Mouse (Mus musculus): ENCODE results near the gene Ywhah. TPM values are rescaled to one million over a fixed set of nuclear protein-coding genes. Genes with fewer than 3 reads are reported as not detected.
"Not testable (repeated sequence)": the region's sequence is repeated elsewhere in the genome, so short reads cannot be mapped to it uniquely, and the experiment has no call there.

The Ywhah gene
- total and polyA plus RNA-seq, 3 experiments, result 63.3 to 320 (median 188) TPM

DNA sequence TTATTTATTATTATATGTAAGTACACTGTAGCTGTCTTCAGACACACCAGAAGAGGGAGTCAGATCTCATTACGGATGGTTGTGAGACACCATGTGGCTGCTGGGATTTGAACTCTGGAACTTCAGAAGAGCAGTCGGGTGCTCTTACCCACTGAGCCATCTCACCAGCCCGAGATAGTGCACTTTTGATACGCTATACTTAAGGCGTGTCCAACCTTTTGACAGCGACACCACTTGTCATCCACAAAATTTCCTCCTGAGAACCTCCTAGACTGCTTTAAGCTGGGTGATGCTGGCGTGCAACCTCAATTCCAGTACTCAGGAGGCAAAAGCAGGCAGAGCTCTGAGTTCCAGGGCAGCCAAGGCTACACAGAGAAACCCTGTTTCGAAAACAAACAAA lies 15.0 kb downstream of the Ywhah start:
- H3K79me2 ChIP-seq (replicated peaks; ENCODE audit: control insufficient read depth, extremely low read depth, insufficient read depth, poor library complexity, severe bottlenecking); H3K36me3 ChIP-seq (replicated peaks in 1 of 2; ENCODE audit: control insufficient read depth in 1 of 2, insufficient read depth in 1 of 2, low read length in 1 of 2); H3K4me2 ChIP-seq (ENCODE audit: insufficient read depth, low read depth, poor library complexity, severe bottlenecking); H3K9me3 ChIP-seq (replicated peaks; ENCODE audit: low read length); H3K9ac ChIP-seq (ENCODE audit: insufficient read depth, low read depth); H3K27me3 ChIP-seq (replicated peaks); DNase-seq (ENCODE audit: extremely low read depth); H3K4me3 ChIP-seq (replicated peaks in 1 of 3; ENCODE audit: low read depth in 2 of 3, low read length in 2 of 3, poor library complexity in 1 of 3); dilution Hi-C loops (cut with MboI; ENCODE audit: extremely low pct_ligation_motif_present, extremely low pct_unique_long_range_greater_than_20kb, low sequenced_read_pairs); H3K27ac ChIP-seq (ENCODE audit: insufficient read depth, low read depth): not testable (repeated sequence)
- TF ChIP-seq CTCF (conservative IDR thresholded peaks at IDR 0.05 in 1 of 2, IDR thresholded peaks at IDR 0.05 in 1 of 2; ENCODE audit: low read depth in 2 of 2, low read length in 2 of 2), result 0 out of 4 replicates have a peak, but pooled peaks of 1 of the 2 experiments have one; percentile 0
- TF ChIP-seq TBP (conservative IDR thresholded peaks at IDR 0.05; ENCODE audit: low read depth, low read length), result peak; percentile 92
- H3K4me1 ChIP-seq (ENCODE audit: control insufficient read depth in 1 of 2, insufficient read depth in 2 of 2), result peaks cover 2 to 10% of the 10 kb centered on the region in 2 experiments
- in situ Hi-C loops (cut with MboI; ENCODE audit: low pct_ligation_motif_present, low pct_unique_long_range_greater_than_20kb, low sequenced_read_pairs), result loop anchor here (25.0 kb wide), 1 partner anchor 446 kb away; no protein-coding TSS in a partner anchor

GRCm38 (mm10) chr5:33034100-33034499 lies 15.5 kb downstream of the Ywhah start:
- dilution Hi-C loops (cut with MboI; ENCODE audit: extremely low pct_ligation_motif_present, extremely low pct_unique_long_range_greater_than_20kb, low sequenced_read_pairs) (no loop called here), in situ Hi-C loops (cut with MboI; ENCODE audit: low pct_ligation_motif_present, low pct_unique_long_range_greater_than_20kb, low sequenced_read_pairs) (loop anchor here (25.0 kb wide), 1 partner anchor 447 kb away; no protein-coding TSS in a partner anchor)
- Histone ChIP-seq H3K4me2 (ENCODE audit: insufficient read depth, low read depth, poor library complexity, severe bottlenecking) (no peak overlapping the region), H3K9ac (ENCODE audit: insufficient read depth, low read depth) (no peak overlapping the region), H3K4me1 (ENCODE audit: control insufficient read depth in 1 of 2, insufficient read depth in 2 of 2) (peaks cover 3 to 14% of the 10 kb centered on the region in 2 experiments), H3K79me2 (replicated peaks; ENCODE audit: control insufficient read depth, extremely low read depth, insufficient read depth, poor library complexity, severe bottlenecking) (no peaks in the 10 kb centered on the region), H3K4me3 (replicated peaks in 1 of 3; ENCODE audit: low read depth in 2 of 3, low read length in 2 of 3, poor library complexity in 1 of 3) (no peak overlapping the region), H3K27ac (ENCODE audit: insufficient read depth, low read depth) (no peak overlapping the region), H3K9me3 (replicated peaks; ENCODE audit: low read length) (peaks cover 6% of the 10 kb centered on the region), H3K36me3 (replicated peaks in 1 of 2; ENCODE audit: control insufficient read depth in 1 of 2, insufficient read depth in 1 of 2, low read length in 1 of 2) (peaks cover 0 to 5% of the 10 kb centered on the region in 2 experiments), H3K27me3 (replicated peaks) (no peaks in the 10 kb centered on the region)
- peak; percentile 76 for DNase-seq (ENCODE audit: extremely low read depth)
- no peak for TF ChIP-seq ZMIZ1 (IDR thresholded peaks at IDR 0.05; ENCODE audit: low read depth, low read length)
- no peak; the same call in 1 of the 2 replicates for TF ChIP-seq HCFC1 (IDR thresholded peaks at IDR 0.05; ENCODE audit: low read depth, low read length)
- no peak for TF ChIP-seq USF2 (conservative IDR thresholded peaks at IDR 0.05; ENCODE audit: low read depth, low read length)
- peak; percentile 63 for TF ChIP-seq SMC3 (IDR thresholded peaks at IDR 0.05; ENCODE audit: low read depth, low read length)
- no peak for TF ChIP-seq ZC3H11A (IDR thresholded peaks at IDR 0.05; ENCODE audit: low read depth, low read length)
- no peak for TF ChIP-seq CHD1 (IDR thresholded peaks at IDR 0.05; ENCODE audit: low read depth, low read length)
- peak; percentile 49 for TF ChIP-seq ELF1 (IDR thresholded peaks at IDR 0.05; ENCODE audit: low read depth, low read length)
- no peak for TF ChIP-seq ZKSCAN1 (IDR thresholded peaks at IDR 0.05; ENCODE audit: borderline replicate concordance, low read depth, low read length)
- TF ChIP-seq MAZ (IDR thresholded peaks at IDR 0.05; ENCODE audit: low read depth, low read length), result no peak
- no peak for TF ChIP-seq E2F4 (IDR thresholded peaks at IDR 0.05; ENCODE audit: insufficient replicate concordance, low read depth, low read length)
- no peak for TF ChIP-seq NRF1 (IDR thresholded peaks at IDR 0.05; ENCODE audit: low read depth, low read length)
- no peak for TF ChIP-seq POLR2A (IDR thresholded peaks at IDR 0.05; ENCODE audit: low read depth, low read length)
- TF ChIP-seq POLR2AphosphoS2 (IDR thresholded peaks at IDR 0.05; ENCODE audit: low read depth, low read length), result no peak
- peak; percentile 12 to 71; a peak in 2 of 4 replicates for TF ChIP-seq CTCF (conservative IDR thresholded peaks at IDR 0.05 in 1 of 2, IDR thresholded peaks at IDR 0.05 in 1 of 2; ENCODE audit: low read depth in 2 of 2, low read length in 2 of 2)
- peak; percentile 64 for TF ChIP-seq MAX (IDR thresholded peaks at IDR 0.05; ENCODE audit: low read length)
- 0 out of 2 replicates have a peak, but pooled peaks have one; percentile 37 for TF ChIP-seq NELFE (IDR thresholded peaks at IDR 0.05; ENCODE audit: low read depth, low read length)
- no peak for TF ChIP-seq TBP (conservative IDR thresholded peaks at IDR 0.05; ENCODE audit: low read depth, low read length)
- TF ChIP-seq MYC (IDR thresholded peaks at IDR 0.05; ENCODE audit: low read depth, low read length), result 0 out of 2 replicates have a peak, but pooled peaks have one; percentile 14
- TF ChIP-seq EP300 (IDR thresholded peaks at IDR 0.05; ENCODE audit: low read length), result no peak
- no peak for TF ChIP-seq CHD2 (IDR thresholded peaks at IDR 0.05; ENCODE audit: low read length)
- no peak for TF ChIP-seq RCOR1 (conservative IDR thresholded peaks at IDR 0.05; ENCODE audit: low read depth, low read length)
- no peak for TF ChIP-seq GABPA (IDR thresholded peaks at IDR 0.05; ENCODE audit: insufficient replicate concordance, low read depth, low read length)
- no peak; the same call in 1 of the 2 replicates for TF ChIP-seq BHLHE40 (IDR thresholded peaks at IDR 0.05; ENCODE audit: low read depth, low read length)
- TF ChIP-seq IRF4 (IDR thresholded peaks at IDR 0.05; ENCODE audit: low read depth, low read length), result 0 out of 2 replicates have a peak, but pooled peaks have one; percentile 24
- no peak for TF ChIP-seq USF1 (IDR thresholded peaks at IDR 0.05; ENCODE audit: low read depth, low read length)
- TF ChIP-seq KAT2A (IDR thresholded peaks at IDR 0.05; ENCODE audit: insufficient replicate concordance, low read length), result 0 out of 2 replicates have a peak, but pooled peaks have one; percentile 30
- no peak for TF ChIP-seq ZNF384 (IDR thresholded peaks at IDR 0.05; ENCODE audit: low read depth, low read length)
- 0 out of 2 replicates have a peak, but pooled peaks have one; percentile 18 for TF ChIP-seq MEF2A (IDR thresholded peaks at IDR 0.05; ENCODE audit: borderline replicate concordance, low read depth, low read length)
- no peak for TF ChIP-seq JUND (conservative IDR thresholded peaks at IDR 0.05; ENCODE audit: low read depth, low read length)
- no peak for TF ChIP-seq MAFK (IDR thresholded peaks at IDR 0.05; ENCODE audit: insufficient replicate concordance, low read length)
- TF ChIP-seq RAD21 (IDR thresholded peaks at IDR 0.05; ENCODE audit: low read depth, low read length), result peak; percentile 59
- TF ChIP-seq TCF12 (IDR thresholded peaks at IDR 0.05; ENCODE audit: low read depth, low read length), result peak; percentile 13; the same call in 1 of the 2 replicates

Measured in CH12.LX (cell line).